Mouse (Mus musculus): ENCODE data around the gene Reps2.

Reps2 gene

GRCm38 (mm10) chrX:162487734-162488133, 155.7 kb downstream of the Reps2 start:
- no peak for DNase-seq

GRCm38 (mm10) chrX:162470213-162470612, 173.2 kb downstream of the Reps2 start:
- DNase-seq, result no peak

- DNase-seq, result no peak
These were observed 181.3 kb downstream of the Reps2 start for GRCm38 (mm10) chrX:162462156-162462555.

GRCm38 (mm10) chrX:162456445-162456844, 187.0 kb downstream of the Reps2 start:
- no peak for DNase-seq

- no peak for DNase-seq
These were observed 188.1 kb downstream of the Reps2 start for GRCm38 (mm10) chrX:162455364-162455763.

GRCm38 (mm10) chrX:162453821-162454402, 189.5 kb downstream of the Reps2 start:
- peak; percentile 10 for DNase-seq

GRCm38 (mm10) chrX:162452642-162453041, 190.8 kb downstream of the Reps2 start:
- no peak for DNase-seq

GRCm38 (mm10) chrX:162447974-162448373, 195.5 kb downstream of the Reps2 start:
- DNase-seq, result no peak

- no peak for DNase-seq
These were observed 196.7 kb downstream of the Reps2 start for GRCm38 (mm10) chrX:162446678-162447318.

GRCm38 (mm10) chrX:162443387-162443786, 200.1 kb downstream of the Reps2 start:
- no peak for DNase-seq

GRCm38 (mm10) chrX:162442970-162443369, 200.5 kb downstream of the Reps2 start:
- DNase-seq, result no peak

GRCm38 (mm10) chrX:162432776-162433543, 210.5 kb downstream of the Reps2 start:
- DNase-seq, result no peak

- DNase-seq, result no peak
These were observed 215.8 kb downstream of the Reps2 start for GRCm38 (mm10) chrX:162427698-162428097.

- DNase-seq, result no peak
These were observed 224.0 kb downstream of the Reps2 start for GRCm38 (mm10) chrX:162419431-162419830.

- DNase-seq, result no peak
These were observed 230.3 kb downstream of the Reps2 start for GRCm38 (mm10) chrX:162413124-162413523.

GRCm38 (mm10) chrX:162407291-162407690, 236.2 kb downstream of the Reps2 start:
- no peak for DNase-seq

- DNase-seq, result no peak
These were observed 241.0 kb downstream of the Reps2 start for GRCm38 (mm10) chrX:162402487-162402886.

GRCm38 (mm10) chrX:162380730-162381129, 262.7 kb downstream of the Reps2 start:
- DNase-seq, result no peak

- DNase-seq, result peak; percentile 20
These were observed 280.2 kb downstream of the Reps2 start for GRCm38 (mm10) chrX:162363206-162363605.

Measured in kidney, adult 9 months (tissue).